Mouse (Mus musculus): Measurements from ENCODE around the gene Lgr6.

GRCm38 (mm10) chr1:135100400-135100799, 4.7 kb downstream of the Lgr6 start:
- TF ChIP-seq CTCF (IDR thresholded peaks at IDR 0.05; ENCODE audit: borderline replicate concordance, insufficient read depth, low read depth, low read length) (no peak), POLR2A (IDR thresholded peaks at IDR 0.05; ENCODE audit: borderline replicate concordance, insufficient read depth, low read length) (no peak)

Data from cerebellum, adult 2 months (tissue).